Mouse (Mus musculus) left cerebral cortex, adult 18-20 months (tissue): ENCODE data around the gene Klc4. TPM values are rescaled to one million over a fixed set of nuclear protein-coding genes. Genes with fewer than 3 reads are reported as not detected.

Experiments
- DNase-seq, 2 experiments: peaks; one replicate each; pipeline ENCODE4 v3.0.0; 2021 to 2022; ENCODE audit warnings: low spot score in 2 of 2, mixed read lengths in 1 of 2
- long read RNA-seq, 2 experiments: library from polyadenylated mRNA; stranded (forward); transcript quantifications; one replicate each; pipeline ENCODE4 v2.0.0; 2021
- total RNA-seq, 2 experiments: library from RNA; stranded (reverse); gene quantifications; 2 replicates each; pipeline ENCODE4 v1.2.3; 2021

Gene Klc4
- total RNA-seq = 10 to 100 TPM; 24.3 to 26.2 TPM
- long read RNA-seq, experiment 1, transcript Klc4-202 (16 exons, 2,313 nt) = major isoform, 21 of 61 reads
- long read RNA-seq, experiment 1, partial matches to known transcripts = 21 of 61 reads
- long read RNA-seq, experiment 1, other reads (novel, unspliced or antisense) = 19 of 61 reads
- long read RNA-seq, experiment 2, transcript Klc4-202 (16 exons, 2,313 nt) = major isoform, 6 of 38 reads
- long read RNA-seq, experiment 2, partial matches to known transcripts = 18 of 38 reads
- long read RNA-seq, experiment 2, other reads (novel, unspliced or antisense) = 14 of 38 reads

GRCm38 (mm10) chr17:46645561-46646321, at the start of gene Klc4, which contains the start of gene Mrpl2:
Klc4 (minus strand) TSS chr17:46646022.
Mrpl2 (plus strand) TSS chr17:46646229.
- DNase-seq = peak; percentile 99

- no peak for DNase-seq
Observed at GRCm38 (mm10) chr17:46694517-46695063, 48.8 kb upstream of the Klc4 start.

GRCm38 (mm10) chr17:46691390-46691789, 45.6 kb upstream of the Klc4 start:
- DNase-seq = no peak

GRCm38 (mm10) chr17:46690665-46691064, 44.8 kb upstream of the Klc4 start:
- DNase-seq = no peak

- DNase-seq = no peak
Observed at GRCm38 (mm10) chr17:46685913-46686312, 40.1 kb upstream of the Klc4 start.

- DNase-seq = no peak
Observed at GRCm38 (mm10) chr17:46682654-46683389, 37.0 kb upstream of the Klc4 start.

GRCm38 (mm10) chr17:46681466-46682118, 35.8 kb upstream of the Klc4 start:
- DNase-seq = no peak

GRCm38 (mm10) chr17:46680760-46681373, 35.0 kb upstream of the Klc4 start, which contains the start of gene Klhdc3:
Klhdc3 (minus strand) TSS chr17:46680914.
- peak; percentile 97 to 98 for DNase-seq

- peak; percentile 24 to 30 for DNase-seq
Observed at GRCm38 (mm10) chr17:46679843-46680759, 34.3 kb upstream of the Klc4 start.

GRCm38 (mm10) chr17:46678911-46679310, 33.1 kb upstream of the Klc4 start:
- DNase-seq = no peak

- no peak for DNase-seq
Observed at GRCm38 (mm10) chr17:46678416-46678815, 32.6 kb upstream of the Klc4 start, which contains the start of gene Mea1. Mea1 (plus strand) TSS chr17:46678793.

- no peak for DNase-seq
Observed at GRCm38 (mm10) chr17:46674530-46675283, 28.9 kb upstream of the Klc4 start.

GRCm38 (mm10) chr17:46673850-46674529, 28.2 kb upstream of the Klc4 start, which contains the start of gene Rrp36:
Rrp36 (minus strand) TSS chr17:46674352.
- DNase-seq = peak; percentile 91 to 92

GRCm38 (mm10) chr17:46669911-46670310, 24.1 kb upstream of the Klc4 start:
- no peak for DNase-seq

GRCm38 (mm10) chr17:46667712-46668111, 21.9 kb upstream of the Klc4 start:
- no peak for DNase-seq

GRCm38 (mm10) chr17:46662730-46663129, 16.9 kb upstream of the Klc4 start:
- no peak for DNase-seq

- no peak for DNase-seq
Observed at GRCm38 (mm10) chr17:46661981-46662380, 16.2 kb upstream of the Klc4 start.

- DNase-seq = no peak
Observed at GRCm38 (mm10) chr17:46661351-46661750, 15.5 kb upstream of the Klc4 start.
